26 mouse cellular contexts compared by ENCODE assay signal in genomic region chr2:71685239-71685638, GRCm38 (mm10).
DNase-seq lines count a peak whose midpoint lies in the region; ATAC-seq and TF ChIP-seq lines count a peak whose summit lies in the region.
"Had no signal": no experiment of that assay in that cellular context is flagged by ENCODE, and none has a peak within 500 bp of the region (broad histone marks: within the 10 kb centered on the region; RNA-seq: fewer than 3 reads in every experiment).

No protein-coding gene starts in this region.

- peak overlapping the region; percentile 43 for H3K27ac ChIP-seq in heart, embryonic 12.5 days (ENCODE audit: poor library complexity, severe bottlenecking)
- H3K27ac ChIP-seq in heart, postnatal 0 days (ENCODE audit: low read depth), result no peak overlapping the region
- H3K27ac ChIP-seq in intestine, postnatal 0 days (ENCODE audit: low read depth, low read length), result peak overlapping the region; percentile 17; the same call in 1 of the 2 replicates
- H3K27ac ChIP-seq in stomach, embryonic 16.5 days (ENCODE audit: low read length), result 0 out of 2 replicates have a peak overlapping the region, but pooled peaks have one; percentile 6
- H3K27ac ChIP-seq: hindbrain, embryonic 10.5 days; hindbrain, embryonic 15.5 days; kidney, postnatal 0 days; liver, embryonic 12.5 days; midbrain, embryonic 12.5 days; neural tube, embryonic 12.5 days had no signal

- TF ChIP-seq CTCF in heart, postnatal 0 days (IDR thresholded peaks at IDR 0.05; ENCODE audit: low read depth), result no peak
- no peak for TF ChIP-seq CTCF in intestine, postnatal 0 days (IDR thresholded peaks at IDR 0.05; ENCODE audit: low read depth)

- peaks cover 19% of the 10 kb centered on the region for H3K4me1 ChIP-seq in heart, embryonic 12.5 days (replicated peaks)
- peaks cover 6% of the 10 kb centered on the region; the same call in 1 of the 2 replicates for H3K4me1 ChIP-seq in heart, postnatal 0 days (ENCODE audit: control insufficient read depth, insufficient read depth)
- no peaks in the 10 kb centered on the region for H3K4me1 ChIP-seq in intestine, postnatal 0 days (replicated peaks; ENCODE audit: control insufficient read depth, insufficient read depth, low read length)
- H3K4me1 ChIP-seq in stomach, embryonic 16.5 days (ENCODE audit: control insufficient read depth, insufficient read depth, low read length), result no peaks in the 10 kb centered on the region
- H3K4me1 ChIP-seq: liver, embryonic 12.5 days; midbrain, embryonic 12.5 days; neural tube, embryonic 12.5 days had no signal

- H3K9me3 ChIP-seq in heart, embryonic 12.5 days (replicated peaks), result no peaks in the 10 kb centered on the region
- H3K9me3 ChIP-seq in heart, postnatal 0 days (replicated peaks; ENCODE audit: control insufficient read depth, low read length), result no peaks in the 10 kb centered on the region
- no peaks in the 10 kb centered on the region for H3K9me3 ChIP-seq in intestine, postnatal 0 days (ENCODE audit: control insufficient read depth)
- no peaks in the 10 kb centered on the region for H3K9me3 ChIP-seq in stomach, embryonic 16.5 days (replicated peaks; ENCODE audit: control insufficient read depth, low read length)
- H3K9me3 ChIP-seq: hindbrain, embryonic 10.5 days; hindbrain, embryonic 15.5 days; liver, embryonic 12.5 days; neural tube, embryonic 12.5 days had no signal

- H3K4me2 ChIP-seq in heart, embryonic 12.5 days, result no peak overlapping the region
- H3K4me2 ChIP-seq in heart, postnatal 0 days (ENCODE audit: low read depth, low read length), result no peak overlapping the region
- H3K4me2 ChIP-seq in intestine, postnatal 0 days (replicated peaks; ENCODE audit: low read depth), result no peak overlapping the region
- H3K4me2 ChIP-seq in stomach, embryonic 16.5 days (ENCODE audit: low read depth, low read length), result no peak overlapping the region
- H3K4me2 ChIP-seq: hindbrain, embryonic 15.5 days; liver, embryonic 12.5 days; midbrain, embryonic 12.5 days; neural tube, embryonic 12.5 days had no signal

- no peak for TF ChIP-seq EP300 in heart, postnatal 0 days (IDR thresholded peaks at IDR 0.05; ENCODE audit: low read depth)

- no peak for DNase-seq in heart, adult 8-10 months (ENCODE audit: low spot score)
- no peak for DNase-seq in heart, postnatal 0 days (ENCODE audit: low spot score)
- DNase-seq in heart, postnatal 4 days, result no peak
- no peak for DNase-seq in kidney, postnatal 36 days
- DNase-seq: adrenal gland, postnatal 36 days; cerebellum, adult 18-20 months; kidney, adult 8-10 months; layer of hippocampus, postnatal 36 days; left cerebral cortex, postnatal 4 days; liver, postnatal 0 days; lung, postnatal 36 days; thymus, postnatal 25 days had no signal

- H3K9ac ChIP-seq in heart, embryonic 12.5 days, result no peak overlapping the region
- no peak overlapping the region for H3K9ac ChIP-seq in heart, postnatal 0 days (replicated peaks; ENCODE audit: low read depth, low read length)
- no peak overlapping the region for H3K9ac ChIP-seq in intestine, postnatal 0 days (ENCODE audit: low read depth, low read length)
- no peak overlapping the region for H3K9ac ChIP-seq in stomach, embryonic 16.5 days (ENCODE audit: low read length)
- H3K9ac ChIP-seq: hindbrain, embryonic 15.5 days; liver, embryonic 12.5 days; liver, postnatal 0 days; midbrain, embryonic 12.5 days; neural tube, embryonic 12.5 days had no signal

- ATAC-seq in heart, embryonic 12.5 days (ENCODE audit: insufficient number of reproducible peaks, low FRiP score), result 0 out of 2 replicates have a peak, but pooled peaks have one; percentile 57
- peak; percentile 20; the same call in 1 of the 2 replicates for ATAC-seq in heart, postnatal 0 days (ENCODE audit: insufficient read depth, low read depth)
- ATAC-seq in intestine, postnatal 0 days, result peak; percentile 78
- ATAC-seq in stomach, embryonic 16.5 days (ENCODE audit: insufficient read depth, low FRiP score), result peak; percentile 69; the same call in 1 of the 2 replicates
- ATAC-seq: CD4-positive, CD25-positive, alpha-beta regulatory T cell, adult 4 months; forebrain, embryonic 16.5 days; inflammation-experienced regulatory T-cells, adult 6 months; liver, embryonic 12.5 days; liver, postnatal 0 days had no signal

- WGBS in heart, embryonic 12.5 days, result 23% methylated on average over 7 of the region's 7 CpGs
- WGBS in heart, postnatal 0 days, result 21% methylated on average over 7 of the region's 7 CpGs
- WGBS in intestine, postnatal 0 days, result 43% methylated on average over 7 of the region's 7 CpGs
- 68% methylated on average over 7 of the region's 7 CpGs for WGBS in stomach, embryonic 16.5 days

- H3K27me3 ChIP-seq in heart, embryonic 12.5 days (replicated peaks), result no peaks in the 10 kb centered on the region
- H3K27me3 ChIP-seq in heart, postnatal 0 days (ENCODE audit: control insufficient read depth, insufficient read depth, low read length), result no peaks in the 10 kb centered on the region
- H3K27me3 ChIP-seq in intestine, postnatal 0 days (replicated peaks; ENCODE audit: control insufficient read depth, insufficient read depth, low read length), result no peaks in the 10 kb centered on the region
- H3K27me3 ChIP-seq in stomach, embryonic 16.5 days (ENCODE audit: control insufficient read depth, insufficient read depth, low read length), result no peaks in the 10 kb centered on the region
- H3K27me3 ChIP-seq: hindbrain, embryonic 15.5 days; liver, embryonic 12.5 days; midbrain, embryonic 12.5 days; neural tube, embryonic 12.5 days had no signal

- no peaks in the 10 kb centered on the region for H3K36me3 ChIP-seq in heart, embryonic 12.5 days
- H3K36me3 ChIP-seq in heart, postnatal 0 days (replicated peaks; ENCODE audit: control insufficient read depth, insufficient read depth, low read length), result no peaks in the 10 kb centered on the region
- H3K36me3 ChIP-seq in intestine, postnatal 0 days (ENCODE audit: control insufficient read depth, insufficient read depth), result no peaks in the 10 kb centered on the region
- no peaks in the 10 kb centered on the region for H3K36me3 ChIP-seq in stomach, embryonic 16.5 days (ENCODE audit: control insufficient read depth, insufficient read depth, low read length)
- H3K36me3 ChIP-seq: hindbrain, embryonic 10.5 days; hindbrain, embryonic 15.5 days; liver, embryonic 12.5 days; midbrain, embryonic 12.5 days; neural tube, embryonic 12.5 days had no signal

- H3K4me3 ChIP-seq in heart, embryonic 12.5 days, result no peak overlapping the region
- no peak overlapping the region for H3K4me3 ChIP-seq in heart, postnatal 0 days (ENCODE audit: low read depth, low read length)
- no peak overlapping the region for H3K4me3 ChIP-seq in intestine, postnatal 0 days (ENCODE audit: low read depth, low read length)
- H3K4me3 ChIP-seq in stomach, embryonic 16.5 days (replicated peaks; ENCODE audit: low read length), result no peak overlapping the region
- H3K4me3 ChIP-seq: erythroblast, embryonic 14.5 days; hindbrain, embryonic 10.5 days; hindbrain, embryonic 15.5 days; liver, embryonic 12.5 days; midbrain, embryonic 12.5 days; myocyte; neural tube, embryonic 12.5 days had no signal

Comparison
In these comparisons a context has a peak if more than half of its experiments do, and no peak if none do; other contexts are left out.
1. ATAC-seq: peak in every context shown above with its lines; median percentile 78 in intestine, postnatal 0 days; 69 in stomach, embryonic 16.5 days; 57 in heart, embryonic 12.5 days; 20 in heart, postnatal 0 days.